14 mouse cellular contexts compared by ENCODE assay signal in genomic region chr13:100511146-100511859, GRCm38 (mm10). TPM values are rescaled to one million over a fixed set of nuclear protein-coding genes. Genes with fewer than 3 reads are reported as not detected.
DNase-seq lines count a peak whose midpoint lies in the region; ATAC-seq and TF ChIP-seq lines count a peak whose summit lies in the region.
"Had no signal": no experiment of that assay in that cellular context is flagged by ENCODE, and none has a peak within 500 bp of the region (broad histone marks: within the 10 kb centered on the region; RNA-seq: fewer than 3 reads in every experiment).

No protein-coding gene starts in this region.

- no peak overlapping the region; the same call in 1 of the 2 replicates for H3K9ac ChIP-seq in MEL (ENCODE audit: control insufficient read depth, low read depth, low read length, poor library complexity, severe bottlenecking)
- no peak overlapping the region for H3K9ac ChIP-seq in liver, embryonic 14.5 days (replicated peaks)
- H3K9ac ChIP-seq: hindbrain, embryonic 15.5 days; midbrain, embryonic 13.5 days had no signal

- no peaks in the 10 kb centered on the region for H3K27me3 ChIP-seq in MEL (ENCODE audit: control insufficient read depth in 1 of 2, insufficient read depth in 2 of 2, low read length in 2 of 2)
- no peaks in the 10 kb centered on the region for H3K27me3 ChIP-seq in liver, embryonic 14.5 days (ENCODE audit: control insufficient read depth, insufficient read depth, low read length)
- no peaks in the 10 kb centered on the region for H3K27me3 ChIP-seq in hindbrain, embryonic 10.5 days (ENCODE audit: insufficient read depth, poor library complexity, severe bottlenecking)
- H3K27me3 ChIP-seq: hindbrain, embryonic 15.5 days; midbrain, embryonic 13.5 days had no signal

- peak overlapping the region; percentile 28; the same call in 1 of the 2 replicates for H3K4me2 ChIP-seq in liver, embryonic 14.5 days (ENCODE audit: low read depth)
- H3K4me2 ChIP-seq: hindbrain, embryonic 15.5 days; midbrain, embryonic 13.5 days had no signal

- H3K4me3 ChIP-seq in MEL (ENCODE audit: control insufficient read depth in 1 of 2, insufficient read depth in 1 of 2, low read depth in 2 of 2, low read length in 2 of 2), result peak overlapping the region in 1 of 2 experiments; percentile 3; a peak in 2 of 4 replicates
- H3K4me3 ChIP-seq in liver, embryonic 14.5 days (ENCODE audit: insufficient read depth in 1 of 2, low read depth in 2 of 2, low read length in 2 of 2), result no peak overlapping the region
- H3K4me3 ChIP-seq in hindbrain, embryonic 10.5 days, result no peak overlapping the region
- H3K4me3 ChIP-seq: hindbrain, embryonic 15.5 days; left cerebral cortex, adult 2 months; midbrain, embryonic 13.5 days had no signal

- H3K79me2 ChIP-seq in MEL (ENCODE audit: control insufficient read depth, insufficient read depth, low read length, poor library complexity), result no peaks in the 10 kb centered on the region

- H3K27ac ChIP-seq in MEL (ENCODE audit: control insufficient read depth, low read depth, low read length), result peak overlapping the region; percentile 77
- H3K27ac ChIP-seq in liver, embryonic 14.5 days, result peak overlapping the region; percentile 39
- H3K27ac ChIP-seq in hindbrain, embryonic 10.5 days, result no peak overlapping the region
- H3K27ac ChIP-seq: hindbrain, embryonic 15.5 days; left cerebral cortex, adult 2 months; midbrain, embryonic 13.5 days had no signal

- TF ChIP-seq POLR2A in MEL (IDR thresholded peaks at IDR 0.05; ENCODE audit: control insufficient read depth in 1 of 2, insufficient read depth in 1 of 2, low read depth in 1 of 2, low read length in 2 of 2, poor library complexity in 1 of 2), result no peak

- intact Hi-C loops in left cerebral cortex, postnatal 4 days (cut with DNase I), result no loop called here

- ATAC-seq in liver, embryonic 14.5 days (ENCODE audit: insufficient read depth), result peak; percentile 3; the same call in 1 of the 2 replicates
- ATAC-seq: midbrain, embryonic 13.5 days had no signal

- DNase-seq in MEL (ENCODE audit: low read depth, low spot score), result peak; percentile 61
- peak; percentile 21 for DNase-seq in adrenal gland, postnatal 10 days
- no peak for DNase-seq in liver, embryonic 14.5 days (ENCODE audit: low read depth in 3 of 3, low spot score in 3 of 3)
- peak; percentile 36 for DNase-seq in lung, postnatal 14 days
- no peak for DNase-seq in left cerebral cortex, postnatal 4 days
- no peak for DNase-seq in hindbrain, embryonic 10.5 days (ENCODE audit: low spot score)
- no peak for DNase-seq in cerebellum, adult 9-10 months
- DNase-seq: cerebellum, adult 11-12 months; kidney, adult 2 months; right cerebral cortex, postnatal 25 days had no signal

- no peak for TF ChIP-seq RAD21 in MEL (IDR thresholded peaks at IDR 0.05; ENCODE audit: low read depth, low read length)

- peaks cover 10 to 27% of the 10 kb centered on the region in 2 experiments for H3K4me1 ChIP-seq in MEL (ENCODE audit: control insufficient read depth in 1 of 2, insufficient read depth in 2 of 2, low read length in 2 of 2)
- H3K4me1 ChIP-seq in liver, embryonic 14.5 days (replicated peaks; ENCODE audit: control insufficient read depth in 2 of 2, insufficient read depth in 2 of 2, low read length in 1 of 2), result peaks cover 12 to 26% of the 10 kb centered on the region in 2 experiments
- H3K4me1 ChIP-seq in hindbrain, embryonic 10.5 days (replicated peaks), result 0 out of 2 replicates have a peak, but pooled peaks cover 5% of the 10 kb centered on the region
- H3K4me1 ChIP-seq: hindbrain, embryonic 15.5 days had no signal

- peaks cover 0 to 17% of the 10 kb centered on the region in 2 experiments; a peak in 2 of 4 replicates for H3K36me3 ChIP-seq in MEL (ENCODE audit: control insufficient read depth in 1 of 2, insufficient read depth in 2 of 2, low read length in 2 of 2)
- H3K36me3 ChIP-seq in liver, embryonic 14.5 days (replicated peaks; ENCODE audit: control insufficient read depth, insufficient read depth, low read depth), result no peaks in the 10 kb centered on the region
- H3K36me3 ChIP-seq in hindbrain, embryonic 10.5 days, result no peaks in the 10 kb centered on the region
- H3K36me3 ChIP-seq: hindbrain, embryonic 15.5 days; midbrain, embryonic 13.5 days had no signal

- TF ChIP-seq EP300 in MEL (IDR thresholded peaks at IDR 0.05; ENCODE audit: low read depth in 1 of 2, low read length in 2 of 2), result no peak
- TF ChIP-seq EP300 in liver, embryonic 14.5 days (IDR thresholded peaks at IDR 0.05; ENCODE audit: low read depth), result no peak

- no peaks in the 10 kb centered on the region for H3K9me3 ChIP-seq in MEL (replicated peaks; ENCODE audit: insufficient read depth, low read length)
- H3K9me3 ChIP-seq in liver, embryonic 14.5 days (ENCODE audit: control insufficient read depth, low read length), result no peaks in the 10 kb centered on the region
- no peaks in the 10 kb centered on the region for H3K9me3 ChIP-seq in hindbrain, embryonic 10.5 days
- H3K9me3 ChIP-seq: hindbrain, embryonic 15.5 days; midbrain, embryonic 13.5 days had no signal

- no peak for TF ChIP-seq CTCF in MEL (IDR thresholded peaks at IDR 0.05 in 2 of 3, conservative IDR thresholded peaks at IDR 0.05 in 1 of 3; ENCODE audit: control insufficient read depth in 1 of 3, insufficient read depth in 1 of 3, low read depth in 2 of 3, low read length in 3 of 3, poor library complexity in 1 of 3, severe bottlenecking in 1 of 3)
- no peak for TF ChIP-seq CTCF in liver, embryonic 14.5 days (IDR thresholded peaks at IDR 0.05; ENCODE audit: low read depth)

- 53% methylated on average over 7 of the region's 7 CpGs for WGBS in liver, embryonic 14.5 days (ENCODE audit: insufficient replicate concordance)
- WGBS in hindbrain, embryonic 10.5 days, result 72% methylated on average over 7 of the region's 7 CpGs

TF ChIP-seq in MEL, 35 proteins besides CTCF, POLR2A, EP300 and RAD21:
- TF ChIP-seq ETS1 (IDR thresholded peaks at IDR 0.05; ENCODE audit: low read depth, low read length), result peak; percentile 36; the same call in 1 of the 2 replicates
- TF ChIP-seq ZMIZ1 (IDR thresholded peaks at IDR 0.05; ENCODE audit: low read depth, low read length), result no peak

RNA-seq across cellular contexts. Expression of gene Gtf2h2, which starts 18.9 kb away (rescaled TPM):
- total RNA-seq in MEL (2012; rRNA removed), result 43.0 and 47.2 TPM in 2 replicates
- 10 to 100 TPM in 1 of 2 experiments, not detected in 1; 71.6 TPM for polyA plus RNA-seq in MEL (2012; ENCODE audit: insufficient read depth in 1 of 2, insufficient read length in 2 of 2, low read depth in 1 of 2, low replicate concordance in 2 of 2, missing spikeins in 1 of 2)
- total RNA-seq in adrenal gland, postnatal 10 days (2021), result 10 to 100 TPM; 32.7 to 35.0 TPM
- 18.5 and 26.3 TPM in 2 replicates for polyA plus RNA-seq in liver, embryonic 14.5 days (2012; rRNA removed)
- 25.1 and 28.2 TPM in 2 replicates for polyA plus RNA-seq in liver, embryonic 14.5 days (2014; fragmentation: Nextera tagmentation; extraction: Ambion mirVana)
- total RNA-seq in left cerebral cortex, postnatal 4 days (2021), result 10 to 100 TPM; 41.0 to 52.8 TPM
- 75.0 and 92.1 TPM in 2 replicates for polyA plus RNA-seq in hindbrain, embryonic 10.5 days (2016; fragmentation: Nextera tagmentation; extraction: Ambion mirVana)

RNA-seq across cellular contexts. Expression of gene Ocln, which starts 41.2 kb away (rescaled TPM):
- total RNA-seq in MEL (2012; rRNA removed), result 0.23 and 0.31 TPM in 2 replicates
- polyA plus RNA-seq in MEL (2012; ENCODE audit: insufficient read depth in 1 of 2, insufficient read length in 2 of 2, low read depth in 1 of 2, low replicate concordance in 2 of 2, missing spikeins in 1 of 2), result under 1 TPM in 1 of 2 experiments, not detected in 1; 0.58 TPM
- 1 to 10 TPM; 8.0 to 8.3 TPM for total RNA-seq in adrenal gland, postnatal 10 days (2021)
- 2.1 and 2.4 TPM in 2 replicates for polyA plus RNA-seq in liver, embryonic 14.5 days (2012; rRNA removed)
- 4.8 and 5.9 TPM in 2 replicates for polyA plus RNA-seq in liver, embryonic 14.5 days (2014; fragmentation: Nextera tagmentation; extraction: Ambion mirVana)
- total RNA-seq in left cerebral cortex, postnatal 4 days (2021), result 1 to 10 TPM; 7.9 to 8.8 TPM
- polyA plus RNA-seq in hindbrain, embryonic 10.5 days (2016; fragmentation: Nextera tagmentation; extraction: Ambion mirVana), result 4.4 TPM in 2 replicates

RNA-seq across cellular contexts. Expression of gene Naip1, which starts 58.6 kb away (rescaled TPM):
- not detected in 2 replicates for total RNA-seq in MEL (2012; rRNA removed)
- under 1 TPM in 1 of 2 experiments, not detected in 1; 0.01 TPM for polyA plus RNA-seq in MEL (2012; ENCODE audit: insufficient read depth in 1 of 2, insufficient read length in 2 of 2, low read depth in 1 of 2, low replicate concordance in 2 of 2, missing spikeins in 1 of 2)
- under 1 TPM; 0.09 to 0.15 TPM for total RNA-seq in adrenal gland, postnatal 10 days (2021)
- 0.01 TPM in 2 replicates for polyA plus RNA-seq in liver, embryonic 14.5 days (2012; rRNA removed)
- polyA plus RNA-seq in liver, embryonic 14.5 days (2014; fragmentation: Nextera tagmentation; extraction: Ambion mirVana), result not detected in 2 replicates
- total RNA-seq in left cerebral cortex, postnatal 4 days (2021), result under 1 TPM; 0.18 to 0.24 TPM
- not detected in 2 replicates for polyA plus RNA-seq in hindbrain, embryonic 10.5 days (2016; fragmentation: Nextera tagmentation; extraction: Ambion mirVana)
- polyA plus RNA-seq: heart, postnatal 0 days; midbrain, embryonic 13.5 days had no signal

Comparison
In these comparisons a context has a peak if more than half of its experiments do, and no peak if none do; other contexts are left out.
1. DNase-seq: peak in MEL (single experiment), adrenal gland, postnatal 10 days (single experiment) and lung, postnatal 14 days (single experiment); none in liver, embryonic 14.5 days (0 of 3), left cerebral cortex, postnatal 4 days (single experiment), hindbrain, embryonic 10.5 days (single experiment) and cerebellum, adult 9-10 months (single experiment).